Mouse (Mus musculus) intestine, embryonic 16.5 days (tissue): Measurements from ENCODE around the gene Srgap3. TPM values are rescaled to one million over a fixed set of nuclear protein-coding genes. Genes with fewer than 3 reads are reported as not detected.

Experiments used
- ATAC-seq: fragments of 200-750 bp; cut with Nextera tagmentation; 2 replicates; pipeline ENCODE4 v1.8.0; 2017; ENCODE audit warnings: moderate TSS enrichment, moderate library complexity
- H3K27ac ChIP-seq: fragments of 300-500 bp; sonication (generic); 2 replicates; pipeline ENCODE4 v1.5.1; 2014; ENCODE audit warnings: mild to moderate bottlenecking, low read length
- H3K27me3 ChIP-seq: fragments of 300-500 bp; sonication (generic); replicated peaks from 2 replicates; pipeline ENCODE4 v1.6.1; 2014; ENCODE audit warnings: low read length, control low read depth, mixed read lengths; ENCODE audit not compliant: control insufficient read depth, insufficient read depth
- H3K36me3 ChIP-seq: fragments of 300-500 bp; sonication (generic); 2 replicates; pipeline ENCODE4 v1.6.1; 2014; ENCODE audit warnings: low read length, control low read depth; ENCODE audit not compliant: control insufficient read depth, insufficient read depth
- H3K4me1 ChIP-seq: fragments of 300-500 bp; sonication (generic); 2 replicates; pipeline ENCODE4 v1.6.1; 2014; ENCODE audit warnings: low read length, control low read depth, mixed read lengths; ENCODE audit not compliant: control insufficient read depth, insufficient read depth
- H3K4me2 ChIP-seq: fragments of 300-500 bp; sonication (generic); 2 replicates; pipeline ENCODE4 v1.6.1; 2014; ENCODE audit warnings: low read depth, low read length, control low read depth
- H3K4me3 ChIP-seq: fragments of 300-500 bp; sonication (generic); 2 replicates; pipeline ENCODE4 v1.5.1; 2014; ENCODE audit warnings: mild to moderate bottlenecking, low read length
- H3K9ac ChIP-seq: fragments of 300-500 bp; sonication (generic); 2 replicates; pipeline ENCODE4 v1.6.1; 2014; ENCODE audit warnings: low read depth, low read length
- H3K9me3 ChIP-seq: fragments of 300-500 bp; sonication (generic); 2 replicates; pipeline ENCODE4 v1.6.1; 2016; ENCODE audit warnings: low read length, control low read depth; ENCODE audit not compliant: control insufficient read depth
- WGBS: fragments of 180-500 bp; shearing (Covaris S2); extraction: QIAGEN DNeasy Blood & Tissue Kit; methylation state at CpG from one replicate; pipeline ENCODE4 v1.1.7; 2014; 5-methylcytosine and 5-hydroxymethylcytosine counted together
- polyA plus RNA-seq: library from polyadenylated mRNA; unstranded; fragments of >200 nt; fragmentation: Nextera tagmentation; extraction: Ambion mirVana; gene quantifications from 2 replicates; pipeline ENCODE4 v1.2.1, GENCODE M21; 2015

Srgap3 gene
- polyA plus RNA-seq, 1 experiment from 2014 or later = 3.5 TPM

DNA sequence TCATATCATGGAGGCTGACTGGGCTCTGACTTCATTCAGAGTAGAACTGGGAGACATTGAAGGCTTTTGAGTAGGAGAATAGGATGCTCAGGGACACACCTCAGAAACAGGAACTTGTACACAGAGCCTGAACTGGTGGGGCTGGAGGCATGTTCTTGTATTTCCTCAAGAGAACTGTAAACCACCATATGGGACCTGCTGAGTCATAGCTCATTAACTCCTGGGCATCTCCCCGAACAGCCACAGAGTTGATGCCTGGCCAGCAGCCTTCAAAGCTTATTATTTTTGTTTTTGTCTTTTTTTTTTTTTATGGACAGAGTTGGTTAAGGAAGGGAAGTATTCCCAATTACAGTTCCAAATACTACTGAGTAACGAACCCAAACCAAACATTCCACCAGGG lies 150.5 kb downstream of the Srgap3 start:
- no peak overlapping the region for H3K4me2 ChIP-seq

DNA sequence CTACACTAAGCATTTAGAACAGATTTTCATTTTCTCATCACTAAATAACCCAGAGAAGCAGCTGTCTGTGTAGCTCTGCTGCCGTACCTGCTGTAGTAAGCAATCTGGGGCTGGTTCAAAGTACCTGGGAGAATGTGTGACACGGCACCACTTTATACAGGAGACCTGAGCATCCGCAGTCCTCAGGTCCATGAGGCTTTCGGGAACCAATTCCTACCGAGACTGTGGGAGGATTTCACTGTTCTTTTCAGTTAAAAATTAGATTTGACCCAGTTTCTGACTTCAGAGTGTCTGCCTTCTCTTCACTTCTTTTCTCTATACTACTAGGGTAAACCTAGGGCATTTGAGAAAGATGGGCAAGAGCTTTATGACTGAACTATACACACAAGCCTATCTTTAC lies 153.2 kb downstream of the Srgap3 start:
- Histone ChIP-seq H3K4me1 (no peaks in the 10 kb centered on the region), H3K36me3 (no peaks in the 10 kb centered on the region), H3K4me2 (no peak overlapping the region), H3K4me3 (no peak overlapping the region), H3K9ac (no peak overlapping the region), H3K27me3 (no peaks in the 10 kb centered on the region), H3K9me3 (no peaks in the 10 kb centered on the region), H3K27ac (no peak overlapping the region)
- 95% methylated on average over 5 of the region's 5 CpGs for whole genome bisulfite sequencing
- no peak for ATAC-seq

More for the DNA sequence above, 150.5 kb downstream of the Srgap3 start:
- Histone ChIP-seq H3K9ac (no peak overlapping the region), H3K4me3 (no peak overlapping the region), H3K9me3 (no peaks in the 10 kb centered on the region), H3K36me3 (no peaks in the 10 kb centered on the region), H3K27me3 (no peaks in the 10 kb centered on the region), H3K4me1 (no peaks in the 10 kb centered on the region), H3K27ac (no peak overlapping the region)
- ATAC-seq = no peak
- WGBS = 77% methylated on average over 2 of the region's 2 CpGs

DNA sequence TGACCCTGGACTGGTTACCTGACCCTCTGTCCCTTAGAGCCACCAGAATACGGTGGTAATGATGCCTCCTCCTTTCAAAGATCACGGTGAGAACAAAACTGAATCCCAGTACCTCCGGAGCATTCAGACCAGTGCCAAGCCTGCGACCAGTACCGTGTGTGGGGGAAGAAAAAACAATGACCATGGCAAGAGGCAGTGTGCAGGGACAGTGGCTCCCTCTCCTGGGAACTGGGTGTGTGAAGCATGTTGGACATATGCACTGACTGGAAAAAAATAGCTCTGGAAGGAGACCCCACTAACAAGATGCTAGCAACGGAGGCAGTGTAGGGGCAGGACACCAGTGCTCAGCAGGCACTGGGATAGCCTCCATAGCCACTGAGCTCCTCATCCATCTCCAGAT lies 157.2 kb downstream of the Srgap3 start:
- H3K36me3 ChIP-seq = no peaks in the 10 kb centered on the region
- H3K9ac ChIP-seq = no peak overlapping the region
- H3K9me3 ChIP-seq = no peaks in the 10 kb centered on the region
- H3K4me1 ChIP-seq = no peaks in the 10 kb centered on the region
- H3K4me3 ChIP-seq = no peak overlapping the region
- no peak for ATAC-seq
- no peak overlapping the region for H3K4me2 ChIP-seq
- no peak overlapping the region for H3K27ac ChIP-seq
- WGBS = 61% methylated on average over 6 of the region's 6 CpGs
- no peaks in the 10 kb centered on the region for H3K27me3 ChIP-seq

DNA sequence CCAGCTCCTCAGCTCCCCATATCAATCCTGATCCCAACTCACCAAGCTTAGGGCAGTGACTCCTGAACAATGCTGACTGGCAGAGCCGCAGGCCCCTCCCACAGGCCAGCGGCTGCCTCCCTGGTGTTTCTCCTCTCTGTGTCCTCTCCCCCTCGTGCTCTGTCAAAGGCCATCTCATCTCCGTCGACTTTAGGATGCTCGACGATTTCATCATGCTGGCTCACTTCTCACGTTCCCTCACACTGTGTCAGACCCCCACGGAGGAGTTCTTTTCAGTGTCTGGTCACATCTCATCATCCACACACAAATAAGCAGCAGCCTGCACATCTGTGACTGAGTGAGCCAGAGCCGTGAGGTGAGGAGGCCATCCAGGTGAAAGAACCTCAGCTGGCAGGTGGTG lies 158.4 kb downstream of the Srgap3 start:
- Histone ChIP-seq H3K27ac (no peak overlapping the region), H3K4me3 (no peak overlapping the region), H3K4me2 (no peak overlapping the region), H3K9ac (no peak overlapping the region), H3K36me3 (no peaks in the 10 kb centered on the region), H3K27me3 (no peaks in the 10 kb centered on the region), H3K9me3 (no peaks in the 10 kb centered on the region), H3K4me1 (no peaks in the 10 kb centered on the region)
- WGBS = 42% methylated on average over 10 of the region's 10 CpGs
- ATAC-seq = no peak

DNA sequence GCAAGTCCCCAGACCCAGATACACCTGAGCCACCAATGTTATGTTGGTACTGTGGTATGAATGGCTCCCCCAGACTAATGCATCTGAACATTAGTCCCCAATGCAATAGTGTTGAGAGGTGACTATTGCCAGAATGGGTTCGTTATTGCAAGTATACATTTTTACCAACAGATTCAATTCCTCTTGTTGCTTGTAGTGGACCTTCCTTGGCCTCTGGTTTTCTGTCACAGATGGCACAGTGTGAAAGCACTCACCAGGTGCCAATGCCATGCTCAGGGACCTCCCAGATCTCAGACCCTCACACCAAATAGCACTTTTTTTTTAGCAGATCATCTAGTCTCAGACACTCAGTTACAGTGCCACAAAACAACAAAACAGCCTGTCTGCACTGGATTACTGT lies 158.9 kb downstream of the Srgap3 start:
- Histone ChIP-seq H3K4me1 (no peaks in the 10 kb centered on the region), H3K4me2 (no peak overlapping the region), H3K36me3 (no peaks in the 10 kb centered on the region), H3K4me3 (no peak overlapping the region), H3K27ac (no peak overlapping the region), H3K9ac (no peak overlapping the region), H3K9me3 (no peaks in the 10 kb centered on the region), H3K27me3 (no peaks in the 10 kb centered on the region)
- ATAC-seq = no peak
- WGBS = 76% methylated on average over 1 of the region's 1 CpGs

DNA sequence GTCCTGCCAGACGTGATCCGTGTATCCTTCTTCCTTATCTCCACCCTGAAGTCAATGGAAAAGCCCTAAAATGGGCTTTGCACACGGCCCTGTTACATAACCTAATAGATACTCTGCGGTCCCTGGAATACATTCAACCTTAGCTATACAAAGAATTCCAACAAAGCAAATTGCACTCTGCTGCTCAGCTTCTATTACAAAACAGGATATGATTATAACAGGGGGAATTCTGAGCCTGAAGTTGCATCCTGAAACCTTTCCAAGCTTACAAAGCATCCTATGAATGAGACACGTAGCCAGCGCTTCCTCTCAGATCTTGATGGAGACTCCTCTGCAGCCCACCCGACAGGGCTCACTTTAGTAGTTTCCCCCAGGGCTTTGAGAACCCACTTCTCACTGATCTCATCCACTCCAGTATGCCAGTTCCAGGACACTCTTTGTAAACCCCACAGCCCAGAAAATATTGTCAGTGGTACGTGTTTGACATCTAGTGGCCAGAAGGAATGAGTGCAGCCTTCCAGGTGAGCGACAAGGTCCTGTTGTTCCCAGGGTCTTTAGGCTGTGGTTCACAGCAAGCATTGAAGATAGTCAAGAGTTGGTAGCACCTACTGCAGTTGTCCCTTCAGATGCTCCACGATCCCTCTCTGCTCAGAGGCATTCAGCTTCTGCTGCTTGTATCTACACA lies 165.5 kb downstream of the Srgap3 start:
- no peak overlapping the region for H3K9ac ChIP-seq
- H3K36me3 ChIP-seq = no peaks in the 10 kb centered on the region
- H3K27me3 ChIP-seq = no peaks in the 10 kb centered on the region
- no peak overlapping the region for H3K27ac ChIP-seq
- no peak overlapping the region for H3K4me2 ChIP-seq
- H3K4me1 ChIP-seq = no peaks in the 10 kb centered on the region
- H3K4me3 ChIP-seq = no peak overlapping the region
- ATAC-seq = no peak
- WGBS = 73% methylated on average over 10 of the region's 10 CpGs
- no peaks in the 10 kb centered on the region for H3K9me3 ChIP-seq

DNA sequence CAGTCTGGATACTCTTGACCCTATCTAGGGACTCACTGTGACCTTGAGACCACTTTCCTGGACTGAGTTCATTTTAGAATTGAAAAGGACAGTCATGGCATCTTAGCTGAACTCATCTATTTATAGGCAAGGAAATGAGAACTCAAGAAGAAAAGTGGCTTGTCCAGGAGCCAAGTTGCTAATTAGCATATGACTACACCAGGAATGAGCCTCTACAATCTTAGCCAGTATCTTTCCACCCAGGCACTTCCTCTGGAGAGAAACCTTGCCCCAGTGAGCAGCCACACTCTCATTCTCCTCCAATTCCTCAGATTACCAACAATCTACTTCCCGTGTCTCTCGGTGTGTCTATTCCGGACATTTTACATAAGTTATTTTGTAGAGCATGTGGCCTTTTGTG lies 168.9 kb downstream of the Srgap3 start:
- no peaks in the 10 kb centered on the region for H3K27me3 ChIP-seq
- H3K4me2 ChIP-seq = no peak overlapping the region
- H3K9me3 ChIP-seq = no peaks in the 10 kb centered on the region
- H3K27ac ChIP-seq = no peak overlapping the region
- H3K4me1 ChIP-seq = no peaks in the 10 kb centered on the region
- 79% methylated on average over 3 of the region's 3 CpGs for WGBS
- H3K36me3 ChIP-seq = no peaks in the 10 kb centered on the region
- no peak overlapping the region for H3K4me3 ChIP-seq
- H3K9ac ChIP-seq = no peak overlapping the region
- ATAC-seq = no peak

DNA sequence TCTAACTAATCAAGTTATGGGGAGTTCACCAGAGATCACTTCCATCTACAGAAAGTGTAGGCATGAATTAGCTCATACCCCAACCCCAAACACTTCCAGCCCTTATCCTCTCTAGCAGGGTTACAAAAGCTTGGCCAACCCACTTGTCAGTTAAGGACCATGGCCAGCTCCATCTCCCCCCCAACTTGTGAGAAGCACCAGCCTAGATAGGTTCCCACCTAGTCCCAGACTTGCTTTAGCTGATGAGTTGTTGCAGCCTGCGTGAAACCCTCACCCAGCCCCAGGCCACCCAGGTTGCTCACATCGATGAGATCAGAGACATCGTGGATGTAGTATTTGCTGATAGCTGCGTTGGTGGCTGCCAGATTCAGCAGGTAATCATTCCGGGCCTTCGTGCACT lies 170.3 kb downstream of the Srgap3 start:
- Histone ChIP-seq H3K9ac (no peak overlapping the region), H3K27ac (no peak overlapping the region), H3K36me3 (no peaks in the 10 kb centered on the region), H3K4me1 (no peaks in the 10 kb centered on the region), H3K9me3 (no peaks in the 10 kb centered on the region), H3K27me3 (no peaks in the 10 kb centered on the region), H3K4me3 (no peak overlapping the region), H3K4me2 (no peak overlapping the region)
- 88% methylated on average over 6 of the region's 6 CpGs for WGBS
- no peak for ATAC-seq

DNA sequence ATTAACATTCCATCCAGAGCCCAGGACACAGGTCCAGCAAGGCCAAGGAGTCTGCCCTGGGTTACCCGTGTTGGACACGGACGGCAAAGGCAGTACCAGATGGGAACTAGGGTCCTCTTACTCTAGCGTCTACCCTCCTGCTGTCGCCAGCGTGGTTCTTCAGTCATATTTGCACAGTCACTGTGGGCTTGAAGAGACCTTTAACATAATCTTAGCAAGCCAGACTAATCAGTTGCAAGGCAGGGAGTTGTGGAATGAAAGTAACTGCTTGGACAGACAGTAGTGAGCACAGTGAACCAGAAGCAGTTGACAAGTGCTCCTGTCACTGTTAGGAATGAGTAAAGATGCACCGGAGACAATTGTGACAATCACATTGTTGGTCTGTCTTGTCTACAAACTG lies 173.3 kb downstream of the Srgap3 start:
- ATAC-seq = no peak
- no peak overlapping the region for H3K9ac ChIP-seq
- no peaks in the 10 kb centered on the region for H3K36me3 ChIP-seq
- H3K27me3 ChIP-seq = no peaks in the 10 kb centered on the region
- 85% methylated on average over 7 of the region's 7 CpGs for WGBS
- no peaks in the 10 kb centered on the region for H3K9me3 ChIP-seq
- H3K4me1 ChIP-seq = no peaks in the 10 kb centered on the region
- H3K4me3 ChIP-seq = no peak overlapping the region
- H3K4me2 ChIP-seq = no peak overlapping the region
- H3K27ac ChIP-seq = no peak overlapping the region

DNA sequence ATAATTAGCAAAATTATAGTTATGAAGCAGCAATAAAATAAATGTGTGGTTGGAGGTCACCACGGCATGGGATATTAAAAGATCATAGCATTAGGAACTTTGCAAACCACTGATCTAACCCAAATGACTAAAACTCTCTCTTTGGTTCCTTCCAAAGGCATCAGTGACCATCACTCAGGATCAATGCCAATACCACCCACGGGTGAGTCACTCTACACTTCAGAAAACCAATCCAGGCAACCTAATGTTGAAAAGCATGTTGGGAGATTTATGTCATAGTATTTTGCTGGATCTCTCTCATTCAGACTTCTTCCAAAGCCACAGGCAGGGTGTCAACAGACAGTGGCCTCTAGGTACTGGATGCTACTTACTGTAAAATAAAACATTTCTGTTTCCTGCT lies 176.1 kb downstream of the Srgap3 start:
- WGBS = 88% methylated on average over 2 of the region's 2 CpGs
- H3K9ac ChIP-seq = no peak overlapping the region
- no peaks in the 10 kb centered on the region for H3K9me3 ChIP-seq
- H3K4me1 ChIP-seq = no peaks in the 10 kb centered on the region
- H3K4me2 ChIP-seq = no peak overlapping the region
- H3K4me3 ChIP-seq = no peak overlapping the region
- no peak for ATAC-seq
- H3K36me3 ChIP-seq = no peaks in the 10 kb centered on the region
- no peak overlapping the region for H3K27ac ChIP-seq
- H3K27me3 ChIP-seq = no peaks in the 10 kb centered on the region
